Mouse (Mus musculus) forebrain, embryonic 16.5 days (tissue): ENCODE data around the gene Nub1. TPM values are rescaled to one million over a fixed set of nuclear protein-coding genes. Genes with fewer than 3 reads are reported as not detected.
A peak's percentile ranks its signal among the peaks of the same experiment; 100 is the strongest.

Experiments used
- ATAC-seq: fragments of 200-750 bp; cut with Nextera tagmentation; 2 replicates; pipeline ENCODE4 v1.8.0; 2017; ENCODE audit warnings: mild to moderate bottlenecking, moderate library complexity
- H3K27ac ChIP-seq: fragments of 300-500 bp; sonication (generic); 2 replicates; pipeline ENCODE4 v1.5.1; 2014; ENCODE audit warnings: low read length, control low read depth
- H3K27me3 ChIP-seq: fragments of 300-500 bp; sonication (generic); replicated peaks from 2 replicates; pipeline ENCODE4 v1.6.1; 2014; ENCODE audit warnings: low read length; ENCODE audit not compliant: control insufficient read depth, insufficient read depth
- H3K36me3 ChIP-seq: fragments of 300-500 bp; sonication (generic); 2 replicates; pipeline ENCODE4 v1.6.1; 2014; ENCODE audit not compliant: control insufficient read depth, insufficient read depth
- H3K4me1 ChIP-seq: fragments of 300-500 bp; sonication (generic); replicated peaks from 2 replicates; pipeline ENCODE4 v1.6.1; 2014; ENCODE audit warnings: low read length; ENCODE audit not compliant: control insufficient read depth, insufficient read depth
- H3K4me2 ChIP-seq: fragments of 300-500 bp; sonication (generic); 2 replicates; pipeline ENCODE4 v1.6.1; 2014; ENCODE audit warnings: mild to moderate bottlenecking, low read length, control low read depth
- H3K4me3 ChIP-seq: fragments of 300-500 bp; sonication (generic); replicated peaks from 2 replicates; pipeline ENCODE4 v1.5.1; 2014; ENCODE audit warnings: mild to moderate bottlenecking, low read length, control low read depth
- H3K9ac ChIP-seq: fragments of 300-500 bp; sonication (generic); replicated peaks from 2 replicates; pipeline ENCODE4 v1.6.1; 2014; ENCODE audit warnings: low read depth, low read length, control low read depth
- H3K9me3 ChIP-seq: fragments of 300-500 bp; sonication (generic); 2 replicates; pipeline ENCODE4 v1.6.1; 2016; ENCODE audit warnings: low read length; ENCODE audit not compliant: control insufficient read depth
- WGBS: fragments of 180-500 bp; shearing (Covaris S2); extraction: QIAGEN DNeasy Blood & Tissue Kit; methylation state at CpG from one replicate; pipeline ENCODE4 v1.1.7; 2014; 5-methylcytosine and 5-hydroxymethylcytosine counted together
- polyA plus RNA-seq: library from polyadenylated mRNA; unstranded; fragments of >200 nt; fragmentation: Nextera tagmentation; extraction: Ambion mirVana; gene quantifications from 2 replicates; pipeline ENCODE4 v1.2.1, GENCODE M21; 2015

The Nub1 gene
- polyA plus RNA-seq, 1 experiment from 2014 or later: 70.0 TPM

- Histone ChIP-seq H3K9me3 (no peaks in the 10 kb centered on the region), H3K4me2 (peak overlapping the region; percentile 58), H3K27me3 (peaks cover 29% of the 10 kb centered on the region), H3K9ac (peak overlapping the region; percentile 5; the same call in 1 of the 2 replicates), H3K27ac (no peak overlapping the region), H3K36me3 (no peaks in the 10 kb centered on the region), H3K4me1 (peaks cover 15% of the 10 kb centered on the region), H3K4me3 (peak overlapping the region; percentile 42)
- 4% methylated on average over 15 of the region's 15 CpGs for WGBS
- no peak for ATAC-seq
Measured at GRCm38 (mm10) chr5:24730986-24731385, 45.7 kb downstream of the Nub1 start.

GRCm38 (mm10) chr5:24733134-24733533, 47.8 kb downstream of the Nub1 start:
- Histone ChIP-seq H3K27me3 (peaks cover 29% of the 10 kb centered on the region), H3K27ac (no peak overlapping the region), H3K9me3 (no peaks in the 10 kb centered on the region), H3K4me2 (no peak overlapping the region), H3K36me3 (no peaks in the 10 kb centered on the region), H3K4me3 (no peak overlapping the region), H3K4me1 (peaks cover 15% of the 10 kb centered on the region), H3K9ac (no peak overlapping the region)
- ATAC-seq: 0 out of 2 replicates have a peak, but pooled peaks have one; percentile 31
- WGBS: 7% methylated on average over 8 of the region's 8 CpGs

- H3K4me1 ChIP-seq: peaks cover 15% of the 10 kb centered on the region
- no peaks in the 10 kb centered on the region for H3K9me3 ChIP-seq
- no peak overlapping the region for H3K27ac ChIP-seq
- H3K4me2 ChIP-seq: no peak overlapping the region
- H3K36me3 ChIP-seq: no peaks in the 10 kb centered on the region
- peaks cover 29% of the 10 kb centered on the region for H3K27me3 ChIP-seq
- H3K4me3 ChIP-seq: no peak overlapping the region
- H3K9ac ChIP-seq: no peak overlapping the region
- WGBS: 63% methylated on average over 7 of the region's 7 CpGs
- ATAC-seq: no peak
Measured at GRCm38 (mm10) chr5:24733771-24734426, 48.6 kb downstream of the Nub1 start.

- Histone ChIP-seq H3K4me3 (no peak overlapping the region), H3K9me3 (no peaks in the 10 kb centered on the region), H3K4me2 (no peak overlapping the region), H3K27ac (no peak overlapping the region), H3K9ac (no peak overlapping the region), H3K36me3 (no peaks in the 10 kb centered on the region), H3K27me3 (no peaks in the 10 kb centered on the region), H3K4me1 (peaks cover 2% of the 10 kb centered on the region; the same call in 1 of the 2 replicates)
- 60% methylated on average over 10 of the region's 10 CpGs for WGBS
- no peak for ATAC-seq
Measured at GRCm38 (mm10) chr5:24737595-24737994, 52.3 kb downstream of the Nub1 start.

GRCm38 (mm10) chr5:24738517-24738916, 53.2 kb downstream of the Nub1 start:
- no peaks in the 10 kb centered on the region for H3K27me3 ChIP-seq
- no peak for ATAC-seq
- no peak overlapping the region for H3K4me2 ChIP-seq
- no peaks in the 10 kb centered on the region for H3K4me1 ChIP-seq
- H3K36me3 ChIP-seq: no peaks in the 10 kb centered on the region
- 92% methylated on average over 1 of the region's 1 CpGs for WGBS
- H3K9ac ChIP-seq: no peak overlapping the region
- no peaks in the 10 kb centered on the region for H3K9me3 ChIP-seq
- H3K4me3 ChIP-seq: no peak overlapping the region
- no peak overlapping the region for H3K27ac ChIP-seq

- Histone ChIP-seq H3K4me3 (no peak overlapping the region), H3K9ac (no peak overlapping the region), H3K27me3 (no peaks in the 10 kb centered on the region), H3K9me3 (no peaks in the 10 kb centered on the region), H3K4me1 (no peaks in the 10 kb centered on the region), H3K4me2 (no peak overlapping the region), H3K27ac (no peak overlapping the region), H3K36me3 (no peaks in the 10 kb centered on the region)
- no peak for ATAC-seq
- WGBS: 62% methylated on average over 15 of the region's 15 CpGs
Measured at GRCm38 (mm10) chr5:24739141-24739753, 53.9 kb downstream of the Nub1 start.

GRCm38 (mm10) chr5:24741172-24741885, 56.0 kb downstream of the Nub1 start:
- H3K27me3 ChIP-seq: no peaks in the 10 kb centered on the region
- no peaks in the 10 kb centered on the region for H3K9me3 ChIP-seq
- no peaks in the 10 kb centered on the region for H3K36me3 ChIP-seq
- H3K9ac ChIP-seq: no peak overlapping the region
- H3K4me2 ChIP-seq: no peak overlapping the region
- H3K4me1 ChIP-seq: no peaks in the 10 kb centered on the region
- H3K27ac ChIP-seq: no peak overlapping the region
- 79% methylated on average over 15 of the region's 15 CpGs for WGBS
- ATAC-seq: no peak
- H3K4me3 ChIP-seq: no peak overlapping the region

GRCm38 (mm10) chr5:24743956-24744355, 58.6 kb downstream of the Nub1 start:
- H3K4me1 ChIP-seq: no peaks in the 10 kb centered on the region
- H3K9ac ChIP-seq: no peak overlapping the region
- H3K27ac ChIP-seq: no peak overlapping the region
- WGBS: 91% methylated on average over 10 of the region's 10 CpGs
- no peak for ATAC-seq
- H3K36me3 ChIP-seq: no peaks in the 10 kb centered on the region
- no peaks in the 10 kb centered on the region for H3K27me3 ChIP-seq
- H3K4me3 ChIP-seq: no peak overlapping the region
- H3K4me2 ChIP-seq: no peak overlapping the region
- no peaks in the 10 kb centered on the region for H3K9me3 ChIP-seq

GRCm38 (mm10) chr5:24747533-24747932, 62.2 kb downstream of the Nub1 start:
- 9% methylated on average over 6 of the region's 6 CpGs for WGBS
- no peaks in the 10 kb centered on the region for H3K36me3 ChIP-seq
- ATAC-seq: no peak
- peaks cover 14% of the 10 kb centered on the region for H3K4me1 ChIP-seq
- no peak overlapping the region for H3K4me3 ChIP-seq
- H3K9me3 ChIP-seq: no peaks in the 10 kb centered on the region
- H3K27me3 ChIP-seq: no peaks in the 10 kb centered on the region
- no peak overlapping the region for H3K4me2 ChIP-seq
- no peak overlapping the region for H3K27ac ChIP-seq
- no peak overlapping the region for H3K9ac ChIP-seq
